Comparison of ENCODE assay signal across 15 mouse cellular contexts in the genomic region with DNA sequence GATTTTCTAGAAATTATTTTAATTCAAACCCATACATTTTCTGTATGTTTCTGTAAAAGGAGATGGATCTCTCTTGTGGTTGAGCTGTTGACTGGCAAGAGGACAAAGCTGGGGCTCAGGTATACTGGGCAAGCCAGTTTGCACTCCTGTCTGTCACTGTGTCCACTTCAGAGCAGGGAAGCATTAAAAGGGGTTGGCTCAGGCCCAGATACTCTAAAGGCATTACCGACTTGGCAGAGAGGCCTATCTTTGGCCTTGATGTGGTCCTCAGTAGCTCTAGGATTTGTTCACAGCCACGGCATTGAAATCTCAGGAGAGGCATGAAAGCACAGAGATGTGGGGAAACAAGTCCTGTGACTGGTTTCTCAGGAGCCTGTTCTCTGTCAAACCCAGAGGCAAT. TPM values are rescaled to one million over a fixed set of nuclear protein-coding genes. Genes with fewer than 3 reads are reported as not detected.
DNase-seq lines count a peak whose midpoint lies in the region; ATAC-seq lines count a peak whose summit lies in the region.
"Had no signal": no experiment of that assay in that cellular context is flagged by ENCODE, and none has a peak within 500 bp of the region (broad histone marks: within the 10 kb centered on the region; RNA-seq: fewer than 3 reads in every experiment).

No protein-coding gene starts in this region.

- H3K27ac ChIP-seq in lung, embryonic 16.5 days (ENCODE audit: low read length) = no peak overlapping the region
- no peak overlapping the region for H3K27ac ChIP-seq in forebrain, embryonic 11.5 days (ENCODE audit: low read depth, low read length)
- H3K27ac ChIP-seq: macrophage had no signal

- no peaks in the 10 kb centered on the region for H3K27me3 ChIP-seq in lung, embryonic 16.5 days (ENCODE audit: control insufficient read depth, insufficient read depth, low read depth, low read length)
- no peaks in the 10 kb centered on the region for H3K27me3 ChIP-seq in forebrain, embryonic 11.5 days (ENCODE audit: control insufficient read depth, insufficient read depth, low read length)

- no peak overlapping the region for H3K4me3 ChIP-seq in lung, embryonic 16.5 days (ENCODE audit: low read length)
- no peak overlapping the region for H3K4me3 ChIP-seq in forebrain, embryonic 11.5 days (ENCODE audit: low read depth, low read length)

- ATAC-seq in lung, embryonic 16.5 days (ENCODE audit: low read depth) = peak; percentile 69
- ATAC-seq in forebrain, embryonic 11.5 days (replicated peaks; ENCODE audit: low FRiP score) = no peak
- ATAC-seq: hindbrain, embryonic 16.5 days had no signal

- H3K9ac ChIP-seq in lung, embryonic 16.5 days (ENCODE audit: low read length) = no peak overlapping the region
- H3K9ac ChIP-seq in forebrain, embryonic 11.5 days (ENCODE audit: low read length) = no peak overlapping the region

- no peak overlapping the region for H3K4me2 ChIP-seq in lung, embryonic 16.5 days (ENCODE audit: low read depth, low read length)
- H3K4me2 ChIP-seq in forebrain, embryonic 11.5 days (ENCODE audit: low read depth, low read length, severe bottlenecking) = no peak overlapping the region

- H3K9me3 ChIP-seq in lung, embryonic 16.5 days (ENCODE audit: control insufficient read depth, low read length) = no peaks in the 10 kb centered on the region
- H3K9me3 ChIP-seq in forebrain, embryonic 11.5 days (ENCODE audit: control insufficient read depth, low read length) = no peaks in the 10 kb centered on the region

- H3K4me1 ChIP-seq in lung, embryonic 16.5 days (replicated peaks; ENCODE audit: control insufficient read depth, insufficient read depth, low read length) = no peaks in the 10 kb centered on the region
- no peaks in the 10 kb centered on the region for H3K4me1 ChIP-seq in forebrain, embryonic 11.5 days (replicated peaks; ENCODE audit: control insufficient read depth, insufficient read depth, low read length)

- intact Hi-C loops in heart, postnatal 25 days (cut with DNase I) = no loop called here

- WGBS in lung, embryonic 16.5 days = 31% methylated on average over 2 of the region's 2 CpGs
- 89% methylated on average over 2 of the region's 2 CpGs for WGBS in forebrain, embryonic 11.5 days

- peak; percentile 89 for DNase-seq in heart, adult 11 months
- no peak for DNase-seq in heart, postnatal 25 days (ENCODE audit: low spot score)
- no peak for DNase-seq in lung, postnatal 10 days
- DNase-seq in heart, adult 8-10 months (ENCODE audit: low spot score) = peak; percentile 7
- DNase-seq in lung, postnatal 14 days = peak; percentile 23
- DNase-seq in thymus, postnatal 4 days = no peak
- DNase-seq in forebrain, embryonic 11.5 days (ENCODE audit: low spot score) = no peak
- DNase-seq: cerebellum, postnatal 25 days; right cerebral cortex, postnatal 4 days had no signal

- H3K36me3 ChIP-seq in lung, embryonic 16.5 days (ENCODE audit: control insufficient read depth, insufficient read depth, low read length) = no peaks in the 10 kb centered on the region
- H3K36me3 ChIP-seq in forebrain, embryonic 11.5 days (ENCODE audit: control insufficient read depth, insufficient read depth, low read length) = no peaks in the 10 kb centered on the region

RNA-seq across cellular contexts. Expression of gene Adtrp, which starts 33.7 kb away (rescaled TPM):
- total RNA-seq in heart, postnatal 25 days (2021) = under 1 TPM; 0.98 to 0.99 TPM
- polyA plus RNA-seq in lung, embryonic 16.5 days (2015; fragmentation: Nextera tagmentation; extraction: Ambion mirVana) = 0.39 TPM in 1 of 2 replicates, not detected in the other
- 1 to 10 TPM in 3 of 4 experiments, under 1 TPM in 1; 0.90 to 1.5 (median 1.1) TPM for total RNA-seq in heart, adult 8-10 months (2022)
- polyA plus RNA-seq in forebrain, embryonic 11.5 days (2014; fragmentation: Nextera tagmentation; extraction: Ambion mirVana) = not detected in 2 replicates
- total RNA-seq: MEL; midbrain, postnatal 0 days had no signal
- polyA plus RNA-seq: limb, embryonic 11.5 days; midbrain, postnatal 0 days had no signal

Comparison
In these comparisons a context has a peak if more than half of its experiments do, and no peak if none do; other contexts are left out.
1. DNase-seq: peak in heart, adult 11 months (single experiment), heart, adult 8-10 months (single experiment) and lung, postnatal 14 days (single experiment); none in heart, postnatal 25 days (single experiment), lung, postnatal 10 days (single experiment), thymus, postnatal 4 days (single experiment) and forebrain, embryonic 11.5 days (single experiment).